Mouse (Mus musculus) liver, embryonic 11.5 days (tissue): Measurements from ENCODE around the gene Abl2. TPM values are rescaled to one million over a fixed set of nuclear protein-coding genes. Genes with fewer than 3 reads are reported as not detected.
"Not testable (repeated sequence)": the region's sequence is repeated elsewhere in the genome, so short reads cannot be mapped to it uniquely, and the experiment has no call there.

Experiments used
- ATAC-seq: fragments of 200-750 bp; cut with Nextera tagmentation; replicated peaks from 2 replicates; pipeline ENCODE4 v1.8.0; 2017; ENCODE audit warnings: moderate number of reproducible peaks, mild to moderate bottlenecking, moderate TSS enrichment, moderate library complexity; ENCODE audit not compliant: low FRiP score
- DNase-seq: peaks from one replicate; pipeline ENCODE4 v3.0.0-alpha.2; 2017; ENCODE audit warnings: low spot score
- H3K27ac ChIP-seq: fragments of 300-500 bp; sonication (generic); 2 replicates; pipeline ENCODE4 v1.5.1; 2014; ENCODE audit warnings: mild to moderate bottlenecking, low read depth, low read length, control low read depth
- H3K27me3 ChIP-seq: fragments of 300-500 bp; sonication (generic); replicated peaks from 2 replicates; pipeline ENCODE4 v1.6.1; 2014; ENCODE audit warnings: low read length, mixed read lengths; ENCODE audit not compliant: control insufficient read depth, insufficient read depth
- H3K36me3 ChIP-seq: fragments of 300-500 bp; sonication (generic); 2 replicates; pipeline ENCODE4 v1.6.1; 2014; ENCODE audit warnings: mild to moderate bottlenecking, low read length, moderate library complexity, mixed read lengths; ENCODE audit not compliant: control insufficient read depth, insufficient read depth
- H3K4me1 ChIP-seq: fragments of 300-500 bp; sonication (generic); replicated peaks from 2 replicates; pipeline ENCODE4 v1.6.1; 2014; ENCODE audit warnings: low read length, mixed read lengths; ENCODE audit not compliant: control insufficient read depth, insufficient read depth
- H3K4me2 ChIP-seq: fragments of 300-500 bp; sonication (generic); 2 replicates; pipeline ENCODE4 v1.6.1; 2014; ENCODE audit warnings: mild to moderate bottlenecking, control low read depth, moderate library complexity
- H3K4me3 ChIP-seq: fragments of 300-500 bp; sonication (generic); 2 replicates; pipeline ENCODE4 v1.5.1; 2014; ENCODE audit warnings: low read depth, low read length, control low read depth
- H3K9ac ChIP-seq: fragments of 300-500 bp; sonication (generic); 2 replicates; pipeline ENCODE4 v1.6.1; 2014; ENCODE audit warnings: low read depth, low read length, control low read depth
- H3K9me3 ChIP-seq: fragments of 300-500 bp; sonication (generic); 2 replicates; pipeline ENCODE4 v1.6.1; 2016; ENCODE audit warnings: low read length, inconsistent platforms, mixed read lengths; ENCODE audit not compliant: control insufficient read depth
- WGBS: fragments of 180-500 bp; shearing (Covaris S2); extraction: QIAGEN DNeasy Blood & Tissue Kit; methylation state at CpG from one replicate; pipeline ENCODE4 v1.1.7; 2014; 5-methylcytosine and 5-hydroxymethylcytosine counted together
- polyA plus RNA-seq: library from polyadenylated mRNA; unstranded; fragments of >200 nt; fragmentation: Nextera tagmentation; extraction: Ambion mirVana; gene quantifications from 2 replicates; pipeline ENCODE4 v1.2.1, GENCODE M21; 2014

The Abl2 gene
- 3.0 and 4.0 TPM in 2 replicates for polyA plus RNA-seq

DNA sequence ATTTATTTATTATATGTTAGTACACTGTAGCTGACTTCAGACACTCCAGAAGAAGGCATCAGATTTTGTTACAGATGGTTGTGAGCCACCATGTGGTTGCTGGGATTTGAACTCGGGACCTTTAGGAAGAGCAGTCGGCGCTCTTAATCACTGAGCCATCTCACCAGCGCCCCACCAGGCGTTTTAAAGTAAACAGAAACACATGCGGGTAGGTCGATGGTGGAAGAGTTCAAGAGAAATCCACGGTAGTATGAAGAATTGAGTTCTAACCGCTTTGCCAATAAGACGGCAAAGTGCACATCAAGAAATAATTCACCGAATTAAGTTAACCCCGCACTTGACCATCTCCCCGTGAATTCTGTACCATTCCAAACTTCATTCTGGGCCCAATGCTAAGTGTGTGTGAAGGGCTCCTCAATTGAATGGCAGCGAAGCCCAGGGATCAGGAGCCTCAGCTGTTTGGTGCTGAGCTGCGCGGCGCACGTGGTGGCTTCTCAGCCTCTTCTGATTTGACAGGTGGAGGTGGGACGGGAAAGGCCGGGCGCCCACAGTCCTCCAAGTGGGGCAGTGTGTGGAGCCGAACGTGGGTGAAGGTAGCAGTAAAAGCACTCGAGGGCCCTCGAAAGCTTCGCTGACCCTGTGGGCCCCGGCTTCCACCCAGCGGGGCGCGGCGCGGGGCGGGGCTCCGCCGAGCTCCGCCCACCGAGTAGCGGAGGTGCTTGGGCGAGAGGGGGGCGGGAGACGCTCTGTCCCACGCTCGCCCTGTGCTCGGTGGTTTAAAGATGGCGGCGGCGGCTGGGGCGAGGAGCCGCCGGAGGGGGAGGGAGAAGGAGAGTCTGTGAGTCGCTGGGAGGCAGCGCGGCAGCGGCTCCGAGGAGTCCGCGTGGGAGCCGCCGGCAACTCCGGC lies at the start of gene Abl2:
TSS of gene Abl2 (plus strand) at position 763 of the 907 bp plus-strand sequence.
- peak; percentile 88 for DNase-seq
- Histone ChIP-seq H3K27ac (peak within 1 kb of the TSS; percentile 74), H3K4me3 (peak within 1 kb of the TSS; percentile 94), H3K27me3 (no peaks in the 10 kb centered on the region), H3K36me3 (no peaks in the 10 kb centered on the region), H3K9me3 (no peaks in the 10 kb centered on the region), H3K4me2 (peak within 1 kb of the TSS; percentile 77), H3K9ac (peak within 1 kb of the TSS; percentile 97), H3K4me1 (peaks cover 7% of the 10 kb centered on the region; the same call in 1 of the 2 replicates)
- WGBS, result 10% methylated on average over 58 of the region's 60 CpGs
- ATAC-seq, result peak; percentile 97

DNA sequence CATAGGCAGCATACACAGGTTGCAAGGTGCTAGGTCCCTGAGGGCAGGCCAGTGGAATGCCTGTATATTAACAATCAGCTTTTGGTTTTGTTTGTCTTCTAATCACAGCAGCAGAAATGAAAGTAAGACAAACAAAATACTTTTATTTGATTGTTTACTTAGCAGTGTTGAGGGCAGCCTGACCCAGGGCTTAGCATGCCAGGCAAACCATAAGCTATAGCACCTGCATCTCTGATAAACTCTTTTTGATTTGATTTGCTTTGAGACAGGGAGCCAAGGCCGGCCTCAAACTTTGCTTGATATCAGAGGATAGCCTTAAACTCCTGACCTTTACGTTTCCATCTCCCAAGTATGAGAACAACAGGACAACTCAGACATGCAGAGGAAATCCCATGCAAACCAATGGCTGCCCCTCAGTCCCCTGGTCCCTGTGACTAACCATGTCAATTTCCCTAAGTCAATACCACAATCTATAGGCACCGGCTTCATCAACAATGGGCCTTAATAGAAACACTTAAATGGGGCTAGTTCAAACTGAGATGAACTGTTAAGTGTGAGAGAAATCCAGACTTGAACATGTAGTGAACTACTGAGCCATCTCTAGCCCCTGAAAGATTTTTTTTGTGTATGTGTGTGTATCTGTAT lies 38.3 kb upstream of the Abl2 start:
- no peak for DNase-seq
- ATAC-seq, result no peak
- no peak overlapping the region for H3K27ac ChIP-seq
- no peaks in the 10 kb centered on the region for H3K36me3 ChIP-seq
- WGBS, result 65% methylated on average over 3 of the region's 3 CpGs
- no peak overlapping the region for H3K9ac ChIP-seq
- H3K4me3 ChIP-seq, result no peak overlapping the region
- no peaks in the 10 kb centered on the region for H3K9me3 ChIP-seq
- H3K27me3 ChIP-seq, result no peaks in the 10 kb centered on the region
- H3K4me2 ChIP-seq, result no peak overlapping the region
- no peaks in the 10 kb centered on the region for H3K4me1 ChIP-seq

DNA sequence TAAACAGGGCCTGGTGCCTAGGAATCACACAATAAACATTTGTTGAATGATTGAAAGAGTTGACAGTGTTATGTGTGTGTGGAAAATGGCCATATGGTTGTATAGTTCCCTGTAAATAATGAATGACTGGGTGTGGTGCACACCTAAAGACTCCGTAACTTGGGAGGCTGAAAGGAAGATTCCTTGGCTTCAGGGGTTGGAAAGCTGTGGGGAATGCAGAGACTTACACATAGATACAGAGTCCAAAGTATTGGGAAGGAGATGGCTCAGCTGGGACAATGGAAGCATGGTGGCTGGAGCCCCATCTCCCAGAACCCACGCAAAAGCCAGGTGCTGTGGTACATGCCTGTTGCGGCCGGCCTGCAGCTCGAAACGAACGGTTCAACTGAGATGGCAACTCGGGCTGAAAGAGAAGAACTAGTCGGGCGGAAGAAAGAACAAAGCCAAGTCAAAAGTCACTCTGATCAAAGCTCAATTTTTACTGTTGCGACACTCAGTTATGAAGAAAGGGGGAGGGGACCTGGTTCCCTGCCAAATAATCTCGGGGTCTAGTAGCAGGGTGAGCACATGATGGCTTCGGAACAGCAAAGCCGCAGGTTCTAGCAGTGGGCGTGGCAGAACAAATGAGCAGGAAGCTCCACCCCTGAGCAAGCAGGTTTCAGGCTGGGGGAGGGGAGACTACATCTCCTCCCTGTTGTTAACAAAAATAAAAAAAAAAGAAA lies 36.6 kb upstream of the Abl2 start:
- H3K9ac ChIP-seq, result no peak overlapping the region
- H3K4me1 ChIP-seq, result no peaks in the 10 kb centered on the region
- 77% methylated on average over 15 of the region's 15 CpGs for WGBS
- no peak overlapping the region for H3K27ac ChIP-seq
- no peak for ATAC-seq
- H3K9me3 ChIP-seq, result no peaks in the 10 kb centered on the region
- H3K27me3 ChIP-seq, result no peaks in the 10 kb centered on the region
- DNase-seq, result no peak
- H3K36me3 ChIP-seq, result no peaks in the 10 kb centered on the region
- no peak overlapping the region for H3K4me3 ChIP-seq
- H3K4me2 ChIP-seq, result no peak overlapping the region

DNA sequence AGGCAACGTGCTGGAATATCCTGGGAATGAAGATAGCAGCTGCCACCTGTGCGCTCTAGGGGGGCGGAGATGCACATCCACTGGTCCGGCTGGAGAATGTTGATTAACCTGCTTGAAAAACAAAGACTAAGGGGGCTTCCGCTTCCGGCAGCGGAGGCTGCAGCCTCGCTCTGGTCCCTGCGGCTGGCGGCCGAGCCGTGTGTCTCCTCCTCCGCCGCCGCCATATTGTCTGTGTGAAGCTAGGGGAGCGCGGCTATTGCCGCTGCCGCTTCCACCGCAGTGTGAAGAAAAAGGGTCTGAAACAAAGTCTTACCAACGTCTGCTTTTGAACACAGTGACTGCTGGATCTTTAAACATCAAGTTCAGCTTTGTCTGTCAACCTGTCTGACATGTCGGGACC lies 34.7 kb upstream of the Abl2 start, which contains the start of gene Gm10031:
TSS of gene Gm10031 (plus strand) at position 171 of the 400 bp plus-strand sequence.
- not testable (repeated sequence) for H3K27ac ChIP-seq, H3K27me3 ChIP-seq, H3K9me3 ChIP-seq, H3K9ac ChIP-seq, DNase-seq, H3K4me2 ChIP-seq, H3K4me1 ChIP-seq, H3K36me3 ChIP-seq, H3K4me3 ChIP-seq
- 93% methylated on average over 20 of the region's 22 CpGs for WGBS
- peak; percentile 79 for ATAC-seq

DNA sequence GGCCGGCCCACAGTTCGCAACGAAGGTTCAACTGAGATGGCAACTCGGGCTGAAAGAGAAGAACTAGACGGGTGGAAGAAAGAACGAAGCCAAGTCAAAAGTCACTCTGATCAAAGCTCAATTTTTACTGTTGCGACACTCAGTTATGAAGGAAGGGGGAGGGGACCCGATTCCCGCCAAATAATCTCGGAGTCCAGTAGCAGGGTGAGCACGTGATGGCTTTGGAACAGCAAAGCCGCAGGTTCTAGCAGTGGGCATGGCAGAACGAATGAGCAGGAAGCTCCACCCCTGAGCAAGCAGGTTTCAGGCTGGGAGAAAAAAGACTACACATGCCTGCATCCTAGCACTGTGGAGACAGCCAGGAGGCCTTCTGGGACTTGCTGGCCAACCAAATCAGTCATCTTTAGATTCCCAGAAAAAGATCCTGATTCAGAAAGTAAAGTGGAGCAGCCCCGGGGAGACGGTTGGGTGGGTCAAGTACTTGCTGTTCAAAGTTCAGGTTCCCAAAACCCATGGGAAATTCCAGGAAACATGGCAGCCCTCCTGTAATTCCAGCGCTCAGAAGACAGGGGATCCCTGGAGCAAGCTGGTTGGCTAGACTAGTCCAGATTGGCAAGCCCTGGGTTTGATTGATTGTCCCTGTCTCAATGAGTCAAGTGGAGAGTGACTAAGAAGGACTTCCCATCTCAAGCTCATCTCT lies 26.0 kb upstream of the Abl2 start:
- 80% methylated on average over 16 of the region's 16 CpGs for WGBS
- DNase-seq, H3K4me3 ChIP-seq: not testable (repeated sequence)

GRCm38 (mm10) chr1:156533483-156533882 lies 25.1 kb upstream of the Abl2 start:
- ATAC-seq (no peak), DNase-seq (no peak)
- H3K27ac ChIP-seq, result no peak overlapping the region

More for the DNA sequence above, 26.0 kb upstream of the Abl2 start:
- H3K4me1 ChIP-seq, H3K9me3 ChIP-seq, H3K27ac ChIP-seq, H3K4me2 ChIP-seq, H3K27me3 ChIP-seq, ATAC-seq, H3K9ac ChIP-seq, H3K36me3 ChIP-seq: not testable (repeated sequence)

DNA sequence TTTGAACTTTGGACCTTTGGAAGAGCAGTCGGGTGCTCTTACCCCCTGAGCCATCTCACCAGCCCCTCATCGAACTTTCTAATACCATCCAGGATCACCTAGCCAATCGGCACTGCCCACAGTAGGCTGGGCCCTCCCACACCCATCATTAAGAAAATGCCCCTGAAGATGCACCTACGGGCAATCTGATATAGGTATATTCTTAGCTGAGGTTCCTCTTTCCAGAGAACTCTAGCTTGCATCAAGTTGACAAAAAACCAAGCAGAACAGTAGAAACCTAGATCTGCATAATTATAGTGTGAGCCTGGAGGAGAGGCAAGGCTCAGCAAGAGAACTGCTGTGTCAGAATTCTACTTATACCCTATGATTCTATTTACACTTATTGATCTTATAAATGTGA lies 24.7 kb upstream of the Abl2 start:
- no peaks in the 10 kb centered on the region for H3K36me3 ChIP-seq
- no peaks in the 10 kb centered on the region for H3K9me3 ChIP-seq
- ATAC-seq, result no peak
- H3K27ac ChIP-seq, result no peak overlapping the region
- H3K27me3 ChIP-seq, result no peaks in the 10 kb centered on the region
- no peak for DNase-seq
- H3K4me1 ChIP-seq, result no peaks in the 10 kb centered on the region
- WGBS, result 74% methylated on average over 4 of the region's 4 CpGs
- no peak overlapping the region for H3K4me2 ChIP-seq
- no peak overlapping the region for H3K4me3 ChIP-seq
- H3K9ac ChIP-seq, result no peak overlapping the region

More at GRCm38 (mm10) chr1:156533483-156533882, 25.1 kb upstream of the Abl2 start:
- no peaks in the 10 kb centered on the region for H3K36me3 ChIP-seq
- WGBS, result 71% methylated on average over 3 of the region's 3 CpGs
- no peak overlapping the region for H3K4me3 ChIP-seq
- no peak overlapping the region for H3K9ac ChIP-seq
- no peaks in the 10 kb centered on the region for H3K4me1 ChIP-seq
- H3K27me3 ChIP-seq, result no peaks in the 10 kb centered on the region
- no peaks in the 10 kb centered on the region for H3K9me3 ChIP-seq
- H3K4me2 ChIP-seq, result no peak overlapping the region

GRCm38 (mm10) chr1:156537031-156537430 lies 21.6 kb upstream of the Abl2 start:
- Histone ChIP-seq H3K9me3 (no peaks in the 10 kb centered on the region), H3K4me1 (no peaks in the 10 kb centered on the region; the same call in 1 of the 2 replicates), H3K4me3 (no peak overlapping the region), H3K4me2 (no peak overlapping the region), H3K27me3 (no peaks in the 10 kb centered on the region), H3K9ac (no peak overlapping the region), H3K27ac (no peak overlapping the region), H3K36me3 (no peaks in the 10 kb centered on the region)
- 57% methylated on average over 2 of the region's 2 CpGs for WGBS
- DNase-seq, result no peak
- no peak for ATAC-seq
